Mouse (Mus musculus) hindbrain, embryonic 16.5 days (tissue): ENCODE results near the gene Kcnj2. TPM values are rescaled to one million over a fixed set of nuclear protein-coding genes. Genes with fewer than 3 reads are reported as not detected.
A peak's percentile ranks its signal among the peaks of the same experiment; 100 is the strongest.

Source experiments
- ATAC-seq: fragments of 200-750 bp; cut with Nextera tagmentation; 2 replicates; pipeline ENCODE4 v1.8.0; 2017; ENCODE audit warnings: moderate TSS enrichment, moderate library complexity
- H3K27ac ChIP-seq: fragments of 300-500 bp; sonication (generic); 2 replicates; pipeline ENCODE4 v1.5.1; 2014; ENCODE audit warnings: low read depth, mild to moderate bottlenecking, control low read depth, low read length, moderate library complexity
- H3K27me3 ChIP-seq: fragments of 300-500 bp; sonication (generic); replicated peaks from 2 replicates; pipeline ENCODE4 v1.6.1; 2014; ENCODE audit warnings: low read length; ENCODE audit not compliant: control insufficient read depth, insufficient read depth
- H3K36me3 ChIP-seq: fragments of 300-500 bp; sonication (generic); 2 replicates; pipeline ENCODE4 v1.6.1; 2014; ENCODE audit warnings: mild to moderate bottlenecking, low read length, moderate library complexity, mixed read lengths; ENCODE audit not compliant: control insufficient read depth, insufficient read depth
- H3K4me1 ChIP-seq: fragments of 300-500 bp; sonication (generic); 2 replicates; pipeline ENCODE4 v1.6.1; 2014; ENCODE audit warnings: low read depth, low read length; ENCODE audit not compliant: control insufficient read depth, insufficient read depth
- H3K4me2 ChIP-seq: fragments of 300-500 bp; sonication (generic); 2 replicates; pipeline ENCODE4 v1.6.1; 2014; ENCODE audit warnings: mild to moderate bottlenecking, low read length, control low read depth, moderate library complexity
- H3K4me3 ChIP-seq: fragments of 300-500 bp; sonication (generic); 2 replicates; pipeline ENCODE4 v1.5.1; 2014; ENCODE audit warnings: mild to moderate bottlenecking, low read length, control low read depth, moderate library complexity
- H3K9ac ChIP-seq: fragments of 300-500 bp; sonication (generic); 2 replicates; pipeline ENCODE4 v1.6.1; 2014; ENCODE audit warnings: low read depth, mild to moderate bottlenecking, control low read depth, low read length, moderate library complexity
- H3K9me3 ChIP-seq: fragments of 300-500 bp; sonication (generic); 2 replicates; pipeline ENCODE4 v1.6.1; 2014; ENCODE audit warnings: mild to moderate bottlenecking, low read length, moderate library complexity; ENCODE audit not compliant: control insufficient read depth
- WGBS: fragments of 180-500 bp; shearing (Covaris S2); extraction: QIAGEN DNeasy Blood & Tissue Kit; methylation state at CpG from one replicate; pipeline ENCODE4 v1.1.7; 2014; 5-methylcytosine and 5-hydroxymethylcytosine counted together
- polyA plus RNA-seq: library from polyadenylated mRNA; unstranded; fragments of >200 nt; fragmentation: Nextera tagmentation; extraction: Ambion mirVana; gene quantifications from 2 replicates; pipeline ENCODE4 v1.2.1, GENCODE M21; 2015

The Kcnj2 gene
- polyA plus RNA-seq, 1 experiment from 2014 or later = 1.2 TPM

- Histone ChIP-seq H3K27ac (no peak overlapping the region), H3K4me3 (no peak overlapping the region), H3K9me3 (no peaks in the 10 kb centered on the region), H3K4me1 (no peaks in the 10 kb centered on the region), H3K9ac (no peak overlapping the region), H3K27me3 (no peaks in the 10 kb centered on the region), H3K4me2 (no peak overlapping the region), H3K36me3 (no peaks in the 10 kb centered on the region)
- ATAC-seq = no peak
- WGBS = 99% methylated on average over 4 of the region's 4 CpGs
These were observed 8.5 kb upstream of the Kcnj2 start for GRCm38 (mm10) chr11:111057435-111057834.

GRCm38 (mm10) chr11:111059440-111059839, 6.5 kb upstream of the Kcnj2 start:
- Histone ChIP-seq H3K4me2 (no peak overlapping the region), H3K4me1 (no peaks in the 10 kb centered on the region), H3K27me3 (no peaks in the 10 kb centered on the region), H3K27ac (no peak overlapping the region), H3K36me3 (no peaks in the 10 kb centered on the region), H3K9ac (no peak overlapping the region), H3K9me3 (no peaks in the 10 kb centered on the region), H3K4me3 (no peak overlapping the region)
- no peak for ATAC-seq

GRCm38 (mm10) chr11:111060216-111060615, 5.7 kb upstream of the Kcnj2 start:
- H3K27ac ChIP-seq = no peak overlapping the region
- WGBS = 46% methylated on average over 5 of the region's 5 CpGs
- ATAC-seq = no peak

GRCm38 (mm10) chr11:111064751-111065527, 1.0 kb upstream of the Kcnj2 start:
- Histone ChIP-seq H3K4me1 (peaks cover 7% of the 10 kb centered on the region), H3K9ac (peak overlapping the region; percentile 71), H3K36me3 (no peaks in the 10 kb centered on the region), H3K27me3 (no peaks in the 10 kb centered on the region), H3K4me3 (peak overlapping the region; percentile 79), H3K4me2 (peak overlapping the region; percentile 86), H3K9me3 (no peaks in the 10 kb centered on the region), H3K27ac (peak overlapping the region; percentile 69; the same call in 1 of the 2 replicates)
- ATAC-seq = peak; percentile 45; the same call in 1 of the 2 replicates
- WGBS = under 1% methylated on average over 25 of the region's 25 CpGs

More at GRCm38 (mm10) chr11:111060216-111060615, 5.7 kb upstream of the Kcnj2 start:
- no peaks in the 10 kb centered on the region for H3K27me3 ChIP-seq
- H3K9me3 ChIP-seq = no peaks in the 10 kb centered on the region
- no peaks in the 10 kb centered on the region; the same call in 1 of the 2 replicates for H3K4me1 ChIP-seq
- H3K9ac ChIP-seq = no peak overlapping the region
- no peak overlapping the region for H3K4me2 ChIP-seq
- H3K36me3 ChIP-seq = no peaks in the 10 kb centered on the region
- H3K4me3 ChIP-seq = no peak overlapping the region

- Histone ChIP-seq H3K27ac (no peak overlapping the region), H3K4me2 (peak overlapping the region; percentile 86), H3K9ac (peak overlapping the region; percentile 71), H3K4me3 (peak overlapping the region; percentile 79), H3K36me3 (no peaks in the 10 kb centered on the region), H3K9me3 (no peaks in the 10 kb centered on the region), H3K4me1 (peaks cover 7% of the 10 kb centered on the region), H3K27me3 (no peaks in the 10 kb centered on the region)
- WGBS = under 1% methylated on average over 9 of the region's 9 CpGs
- peak; percentile 80 for ATAC-seq
These were observed 331 bp downstream of the Kcnj2 start for GRCm38 (mm10) chr11:111066299-111066691.

GRCm38 (mm10) chr11:111067787-111068186, 1.8 kb downstream of the Kcnj2 start:
- Histone ChIP-seq H3K27me3 (no peaks in the 10 kb centered on the region), H3K27ac (no peak overlapping the region), H3K4me2 (peak overlapping the region; percentile 86), H3K4me3 (peak overlapping the region; percentile 79), H3K9ac (no peak overlapping the region), H3K9me3 (no peaks in the 10 kb centered on the region), H3K4me1 (peaks cover 7% of the 10 kb centered on the region), H3K36me3 (0 out of 2 replicates have a peak, but pooled peaks cover 2% of the 10 kb centered on the region)
- WGBS = 64% methylated on average over 3 of the region's 3 CpGs
- no peak for ATAC-seq

- Histone ChIP-seq H3K27me3 (no peaks in the 10 kb centered on the region), H3K9me3 (no peaks in the 10 kb centered on the region), H3K36me3 (0 out of 2 replicates have a peak, but pooled peaks cover 2% of the 10 kb centered on the region), H3K27ac (no peak overlapping the region), H3K4me1 (peaks cover 7% of the 10 kb centered on the region), H3K4me2 (no peak overlapping the region), H3K9ac (no peak overlapping the region), H3K4me3 (no peak overlapping the region)
- no peak for ATAC-seq
These were observed 4.5 kb downstream of the Kcnj2 start for GRCm38 (mm10) chr11:111070460-111070859.

- H3K4me1 ChIP-seq = no peaks in the 10 kb centered on the region
These were observed 8.2 kb downstream of the Kcnj2 start for GRCm38 (mm10) chr11:111074131-111074530.

GRCm38 (mm10) chr11:111078107-111078506, 12.1 kb downstream of the Kcnj2 start:
- H3K27me3 ChIP-seq = no peaks in the 10 kb centered on the region
- no peaks in the 10 kb centered on the region for H3K36me3 ChIP-seq
- no peaks in the 10 kb centered on the region for H3K4me1 ChIP-seq
- no peaks in the 10 kb centered on the region for H3K9me3 ChIP-seq
- no peak overlapping the region for H3K27ac ChIP-seq
- WGBS = 90% methylated on average over 11 of the region's 11 CpGs
- ATAC-seq = no peak
- H3K4me3 ChIP-seq = no peak overlapping the region
- H3K9ac ChIP-seq = no peak overlapping the region
- no peak overlapping the region for H3K4me2 ChIP-seq

More at GRCm38 (mm10) chr11:111074131-111074530, 8.2 kb downstream of the Kcnj2 start:
- no peak for ATAC-seq
- Histone ChIP-seq H3K27me3 (no peaks in the 10 kb centered on the region), H3K9me3 (no peaks in the 10 kb centered on the region), H3K9ac (no peak overlapping the region), H3K4me2 (no peak overlapping the region), H3K36me3 (0 out of 2 replicates have a peak, but pooled peaks cover 2% of the 10 kb centered on the region), H3K4me3 (no peak overlapping the region), H3K27ac (no peak overlapping the region)
